Mouse (Mus musculus) c-Kit-positive CD71-positive TER-119-positive erythroid progenitor cells, embryonic 14.5 days (primary cell): ENCODE data around the gene Nadk.

Experiments
- DNase-seq: peaks from one replicate; pipeline ENCODE4 v3.0.0-alpha.2; 2013; ENCODE audit warnings: low spot score

Gene Nadk

DNA sequence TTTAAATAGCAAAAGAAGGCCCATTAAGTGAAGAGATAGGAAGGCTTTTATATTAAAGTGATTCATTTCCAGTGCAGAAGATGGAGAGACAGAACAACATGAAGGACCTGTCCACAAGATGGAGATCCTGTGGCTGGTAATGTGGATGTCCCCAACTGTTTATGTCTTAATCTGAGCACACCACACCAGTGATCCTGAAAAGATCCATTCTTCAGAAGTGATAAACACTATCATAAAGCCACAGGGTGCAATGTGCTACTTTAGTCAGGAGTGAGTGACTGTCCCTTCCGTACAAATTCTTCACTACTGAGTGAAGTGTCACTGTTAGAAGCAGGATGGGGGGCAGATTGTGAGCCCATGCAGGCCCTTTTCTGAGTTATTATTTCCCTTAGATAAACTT is 40.6 kb downstream of the Nadk start:
- DNase-seq: peak; percentile 56

- no peak for DNase-seq
These were observed 41.6 kb downstream of the Nadk start for GRCm38 (mm10) chr4:155603801-155604200.

DNA sequence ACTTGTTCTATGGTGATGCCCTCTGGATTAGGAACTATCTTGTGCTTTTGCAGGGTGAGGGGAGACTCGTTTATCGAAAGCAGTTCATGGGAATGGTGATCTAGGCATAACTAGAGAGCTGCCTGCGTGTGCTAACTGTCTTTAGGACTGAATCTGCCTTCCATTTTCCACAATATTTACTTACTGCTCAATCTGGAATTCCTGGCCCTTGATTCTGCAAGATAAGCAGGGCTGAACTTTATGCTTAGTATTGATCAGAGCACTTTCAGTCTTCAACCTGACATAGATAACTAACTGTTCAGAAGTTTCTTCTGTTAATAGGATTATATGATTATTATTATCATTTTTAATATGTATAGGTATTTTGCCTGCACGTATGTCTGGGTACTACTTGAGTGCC is 43.0 kb downstream of the Nadk start:
- DNase-seq: no peak

GRCm38 (mm10) chr4:155606825-155607224 is 44.6 kb downstream of the Nadk start:
- DNase-seq: no peak

DNA sequence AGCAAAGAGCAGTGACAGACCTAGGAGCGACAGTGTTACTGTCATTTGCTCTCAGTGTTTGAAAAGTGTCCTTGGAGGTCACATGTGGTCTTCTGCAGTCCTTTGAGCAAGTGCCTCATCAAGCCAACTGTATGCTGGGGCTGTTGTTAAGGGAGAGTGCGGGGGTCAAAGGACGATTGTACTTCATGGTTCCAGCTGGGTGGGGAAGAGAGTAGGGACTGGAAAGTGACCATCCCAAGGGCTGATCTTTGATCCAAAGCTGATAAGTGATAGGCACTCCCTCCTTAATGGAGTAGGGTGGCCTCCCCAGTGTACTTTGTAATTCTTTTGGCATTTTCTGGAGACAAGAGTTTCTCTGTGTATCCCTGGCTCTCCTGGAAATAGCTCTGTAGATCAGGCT is 49.7 kb downstream of the Nadk start:
- no peak for DNase-seq

GRCm38 (mm10) chr4:155613264-155613663 is 51.1 kb downstream of the Nadk start:
- DNase-seq: no peak

- no peak for DNase-seq
These were observed 56.1 kb downstream of the Nadk start for GRCm38 (mm10) chr4:155618321-155618720.

DNA sequence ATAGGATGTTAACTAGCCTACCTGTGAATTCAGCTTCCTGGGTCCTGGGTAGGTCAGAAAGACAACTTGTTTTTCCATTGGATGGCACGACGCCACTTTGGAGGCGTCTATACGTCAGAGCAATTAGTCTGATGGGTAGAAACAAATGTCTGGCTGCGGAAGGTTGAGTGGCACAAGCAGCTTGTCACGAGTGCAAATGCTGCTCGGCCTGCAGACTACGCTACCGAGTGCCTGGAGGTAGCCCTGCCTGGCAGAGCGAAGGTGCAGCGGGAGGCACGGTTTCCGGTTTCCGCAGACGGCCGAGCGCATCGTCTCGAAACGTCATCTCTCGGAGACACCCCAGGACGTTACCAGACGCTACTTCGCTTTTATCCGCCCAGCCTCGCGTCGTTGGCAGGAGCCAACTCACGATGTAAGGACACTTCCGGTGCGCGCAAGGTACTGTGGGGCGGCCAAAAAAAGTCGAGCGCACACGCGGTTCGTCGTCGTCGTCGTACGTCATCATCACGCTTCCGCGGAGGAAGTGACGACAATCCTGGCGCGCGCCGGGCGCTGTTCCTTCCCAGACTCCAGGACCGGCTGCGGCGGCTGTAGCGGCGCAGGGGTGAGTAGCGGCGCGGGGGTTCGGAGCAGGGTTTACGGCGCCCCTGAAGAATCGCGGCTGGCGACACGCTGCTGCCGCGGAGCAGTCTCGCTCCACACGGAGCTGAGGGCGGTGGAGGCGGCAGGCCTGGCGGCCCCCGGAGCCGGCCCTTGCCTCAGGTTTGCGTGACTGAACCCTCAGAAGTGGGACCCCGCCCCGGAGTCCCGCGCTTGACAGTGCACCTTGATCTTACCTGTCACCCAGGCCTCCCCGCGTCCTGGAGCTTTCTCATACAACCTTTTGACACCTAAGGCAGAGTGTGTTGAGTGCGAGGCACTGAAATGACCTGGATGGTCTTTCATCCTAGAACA is 62.4 kb downstream of the Nadk start, which contains the start of gene Cdk11b:
Gene Cdk11b (plus strand): TSS at position 517 of the 954 bp plus-strand sequence.
- DNase-seq: peak; percentile 97

DNA sequence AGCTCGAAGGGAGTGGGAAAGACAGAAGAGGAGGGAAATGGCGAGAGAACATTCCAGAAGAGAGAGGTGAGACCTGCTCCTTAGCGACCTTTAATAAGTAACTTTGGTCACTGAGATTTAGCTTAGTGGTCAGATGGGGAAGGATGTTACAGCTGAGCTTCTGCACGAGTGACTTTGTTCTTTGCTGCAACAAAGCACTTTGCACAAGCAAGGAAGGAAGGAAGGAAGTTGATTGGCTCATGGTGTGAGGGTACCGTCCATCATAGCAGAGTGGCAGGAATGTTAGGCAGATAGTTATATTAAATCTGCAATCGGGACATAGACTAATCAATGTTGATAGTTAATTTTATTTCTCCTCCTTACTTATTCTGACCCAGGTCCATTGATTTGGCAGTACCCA is 68.1 kb downstream of the Nadk start:
- DNase-seq: no peak

- no peak for DNase-seq
These were observed 73.8 kb downstream of the Nadk start for GRCm38 (mm10) chr4:155635766-155636499.
